Mouse (Mus musculus): ENCODE measurements around the gene OR5BS1P. TPM values are rescaled to one million over a fixed set of nuclear protein-coding genes. Genes with fewer than 3 reads are reported as not detected.
"Not testable (repeated sequence)": the region's sequence is repeated elsewhere in the genome, so short reads cannot be mapped to it uniquely, and the experiment has no call there.

OR5BS1P gene
- total and polyA plus RNA-seq, 3 experiments: not detected

DNA sequence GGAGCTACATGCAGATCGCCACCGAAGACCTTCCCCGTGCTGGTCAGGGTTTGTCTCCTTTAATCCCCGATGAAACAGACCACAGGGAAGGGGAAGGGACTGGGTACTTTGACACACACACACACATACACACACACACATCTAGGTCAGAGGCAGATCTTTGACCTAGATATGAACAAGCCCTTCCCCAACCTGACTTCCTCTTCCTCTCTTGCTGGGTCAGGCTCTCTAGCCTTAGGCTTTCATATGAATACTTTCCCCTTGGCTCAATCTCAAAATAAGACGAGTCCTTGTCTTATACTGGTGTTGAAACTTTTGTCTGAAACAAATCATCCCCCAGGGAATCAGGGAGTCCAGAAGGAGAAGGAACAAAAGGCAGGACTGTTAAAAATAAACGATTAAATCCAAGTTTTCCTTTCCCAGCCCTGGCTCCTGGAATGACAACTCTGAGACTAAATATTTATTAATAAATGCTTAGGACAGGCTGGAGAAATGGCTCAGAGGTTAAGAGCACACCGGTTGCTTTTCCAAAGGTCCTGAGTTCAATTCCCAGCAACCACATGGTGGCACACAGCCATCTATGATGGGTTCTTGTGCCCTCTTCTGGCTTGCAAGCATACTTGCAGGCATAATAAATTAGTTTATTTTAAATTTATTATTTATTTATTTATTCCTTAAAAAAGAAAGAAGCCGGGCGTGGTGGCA lies 36.7 kb downstream of the OR5BS1P start:
- DNase-seq: no peak

DNA sequence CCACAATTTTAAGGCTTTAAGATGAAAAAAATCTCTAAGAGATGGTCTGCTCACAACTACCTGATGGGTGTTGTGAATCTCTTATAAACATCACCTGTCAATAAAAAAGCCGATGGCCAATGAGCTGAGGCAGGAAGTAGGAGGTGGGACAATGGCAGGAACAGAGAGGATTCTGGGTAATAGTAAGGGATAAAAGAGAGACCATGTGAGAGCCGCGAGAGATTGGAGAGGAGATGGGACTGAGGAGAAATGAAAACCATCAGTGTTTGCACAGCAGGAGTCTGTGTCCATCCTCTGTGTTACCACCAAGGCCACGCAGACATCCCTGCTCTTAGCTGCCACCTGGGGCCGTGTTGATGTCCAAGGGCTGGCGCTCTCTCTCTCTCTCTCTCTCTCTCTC lies 37.6 kb downstream of the OR5BS1P start:
- DNase-seq: no peak

- DNase-seq: no peak
Measured at GRCm38 (mm10) chr15:98509387-98509786, 39.7 kb downstream of the OR5BS1P start.

DNA sequence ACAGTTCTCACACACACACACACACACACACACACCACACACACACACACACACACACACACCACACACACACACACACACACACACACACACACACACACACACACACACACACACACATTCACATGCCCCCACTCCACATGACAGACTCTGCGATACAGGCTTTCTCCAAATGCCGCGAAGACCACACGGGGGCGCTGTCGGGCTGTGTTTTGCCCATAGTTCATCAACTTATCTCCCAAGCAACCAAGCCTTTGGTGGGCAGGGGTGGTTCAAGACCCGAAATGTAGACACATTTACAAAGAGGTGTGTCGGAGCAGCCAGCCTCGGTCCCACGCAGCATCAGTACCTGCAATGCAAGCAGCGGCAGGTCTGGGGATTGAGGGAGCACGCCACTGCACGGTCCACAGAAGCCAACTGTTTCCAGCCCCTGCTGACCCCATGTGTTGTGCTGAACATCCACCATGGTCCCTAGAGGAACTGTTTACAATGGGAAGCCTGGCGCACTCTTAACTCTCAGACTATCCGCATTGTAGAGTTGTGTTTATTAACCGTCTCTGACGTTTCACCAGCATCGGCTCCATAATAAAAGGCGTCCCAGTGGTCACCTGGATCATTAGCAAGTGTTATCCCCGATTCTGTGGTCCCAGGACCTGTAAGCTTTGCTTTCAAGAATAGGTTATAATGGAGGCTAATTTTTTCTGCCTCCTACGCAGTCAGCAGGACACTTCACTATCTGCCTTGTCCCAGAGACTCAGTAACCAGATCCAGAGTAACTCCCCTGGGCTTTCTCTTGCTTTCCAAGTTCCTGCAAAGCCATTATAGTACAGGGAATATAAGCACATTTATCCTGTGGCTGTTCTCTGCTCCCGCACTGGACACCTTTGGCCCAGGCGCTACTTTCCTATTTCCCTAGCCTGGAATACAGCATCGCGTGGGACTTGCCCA lies 41.0 kb downstream of the OR5BS1P start:
- DNase-seq: peak; percentile 69

GRCm38 (mm10) chr15:98511386-98511928 lies 41.8 kb downstream of the OR5BS1P start:
- no peak for DNase-seq

GRCm38 (mm10) chr15:98512232-98512631 lies 42.5 kb downstream of the OR5BS1P start:
- DNase-seq: no peak

GRCm38 (mm10) chr15:98512799-98513321 lies 43.2 kb downstream of the OR5BS1P start:
- peak; percentile 68 for DNase-seq

- not testable (repeated sequence) for DNase-seq
Measured at GRCm38 (mm10) chr15:98513676-98514075, 44.0 kb downstream of the OR5BS1P start.

GRCm38 (mm10) chr15:98514146-98514545 lies 44.5 kb downstream of the OR5BS1P start:
- DNase-seq: no peak

- not testable (repeated sequence) for DNase-seq
Measured at GRCm38 (mm10) chr15:98514845-98515244, 45.1 kb downstream of the OR5BS1P start.

DNA sequence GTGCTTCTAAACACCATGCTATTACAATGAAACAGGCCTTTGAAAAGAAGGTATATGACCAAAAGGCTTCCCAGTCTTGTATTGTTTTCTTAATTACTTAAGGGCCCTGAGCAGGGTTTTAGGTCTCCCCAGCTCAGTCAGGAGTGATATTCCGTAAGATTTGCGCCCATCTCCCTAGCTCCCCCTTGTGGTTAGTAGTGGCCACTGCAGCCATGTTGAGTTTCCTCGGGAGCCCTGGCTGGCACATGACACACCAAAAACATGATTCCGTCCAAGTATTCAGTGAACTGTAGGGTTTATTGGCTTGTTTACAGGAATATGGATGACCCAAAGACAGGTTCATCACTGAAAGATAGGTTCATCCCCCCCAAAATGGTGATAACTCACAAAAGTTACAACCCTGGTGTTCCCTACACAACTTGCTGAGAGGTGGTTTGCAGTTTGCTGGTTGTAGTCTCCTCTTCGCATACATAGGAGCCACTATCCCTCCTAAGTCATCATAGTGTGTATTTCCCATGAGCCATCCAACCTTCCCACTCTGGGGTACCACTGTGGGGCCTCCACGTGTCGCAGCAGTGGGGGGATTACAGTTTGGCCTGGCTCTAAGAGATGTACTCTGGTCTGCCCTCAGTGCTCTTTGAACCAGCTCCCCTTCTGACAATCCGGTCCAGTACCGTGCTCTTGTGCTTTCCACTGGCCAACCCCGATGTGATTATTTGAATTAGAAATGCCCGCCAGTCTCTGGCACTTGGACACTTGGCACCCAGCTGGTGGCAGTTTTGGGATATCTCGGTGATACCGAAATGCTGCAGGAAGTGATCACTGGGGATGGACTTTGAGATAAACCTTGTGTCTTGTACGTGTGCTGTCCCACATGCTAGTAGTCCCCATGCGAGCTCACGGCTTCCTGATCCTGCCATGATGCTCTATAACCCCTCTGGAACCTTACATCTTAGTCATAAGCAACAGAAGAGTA lies 48.0 kb downstream of the OR5BS1P start:
- DNase-seq: peak; percentile 78

DNA sequence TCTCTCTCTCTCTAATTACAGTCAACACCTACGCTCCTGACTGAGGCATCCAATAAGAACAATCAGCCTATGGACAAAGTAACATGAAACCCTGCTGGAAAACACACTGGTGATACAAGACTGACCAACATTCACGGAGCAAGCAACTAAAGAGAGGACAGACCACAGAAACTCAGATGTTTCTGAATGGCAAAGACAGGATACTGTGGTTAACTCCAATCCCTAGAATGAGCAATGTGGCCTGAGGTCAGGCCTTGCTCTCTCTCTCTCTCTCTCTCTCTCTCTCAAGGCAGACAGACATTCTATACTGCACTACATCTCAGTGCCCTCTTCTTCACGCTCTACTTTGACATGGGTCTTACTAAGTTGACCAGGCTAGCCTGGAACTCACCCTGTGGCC lies 51.5 kb downstream of the OR5BS1P start:
- DNase-seq: no peak

DNA sequence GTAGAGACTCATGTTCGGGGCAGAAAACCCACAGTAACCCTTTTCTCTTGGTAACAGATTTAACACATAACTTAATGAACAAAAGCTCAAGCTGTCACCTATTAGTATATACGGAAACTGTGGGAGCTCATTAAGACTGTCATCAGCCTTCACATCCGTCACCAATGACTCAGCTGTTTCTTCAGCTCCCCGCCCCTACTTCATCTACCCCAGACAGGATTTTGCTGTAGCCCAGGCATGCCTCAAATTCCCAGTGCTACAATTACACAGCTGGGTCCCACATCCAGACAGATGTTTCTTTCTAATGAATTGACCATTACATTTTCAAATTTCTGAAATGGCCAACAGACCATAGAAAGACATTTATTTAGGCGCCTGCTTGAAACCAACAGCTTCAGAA lies 56.4 kb downstream of the OR5BS1P start:
- no peak for DNase-seq

DNA sequence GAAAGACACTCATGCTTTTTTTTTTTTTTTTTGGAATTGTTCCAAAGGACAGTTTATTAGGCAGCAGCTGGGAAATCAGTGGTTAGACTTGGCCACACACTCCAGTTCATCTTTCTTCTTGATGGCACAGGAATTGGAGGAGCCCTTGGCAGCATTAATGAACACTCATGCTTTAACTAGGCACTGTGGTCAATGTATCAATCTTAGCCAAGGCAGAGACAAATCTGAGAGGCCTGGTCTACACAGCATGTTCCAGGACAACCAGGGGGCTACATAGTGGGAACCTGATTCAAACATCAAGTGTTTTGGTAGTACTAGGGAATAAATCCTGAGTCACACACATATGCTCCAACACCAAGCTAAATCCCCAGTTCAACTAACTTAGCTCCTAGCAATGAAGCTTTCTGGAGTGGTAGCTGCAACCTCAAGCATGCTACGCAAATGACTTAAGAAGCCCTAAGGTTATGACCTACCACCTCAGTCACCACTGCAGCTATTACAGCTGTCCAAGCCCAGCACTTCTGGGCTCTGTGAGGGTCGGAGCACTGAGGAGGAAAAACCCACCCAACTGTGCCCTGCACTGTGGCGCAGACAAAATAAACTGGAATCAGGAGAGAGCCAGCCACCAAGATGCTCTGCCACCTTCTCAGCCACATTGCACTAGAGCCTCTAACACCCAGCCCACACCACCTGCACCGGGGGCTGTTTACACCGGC lies 57.5 kb downstream of the OR5BS1P start:
- DNase-seq: no peak

DNA sequence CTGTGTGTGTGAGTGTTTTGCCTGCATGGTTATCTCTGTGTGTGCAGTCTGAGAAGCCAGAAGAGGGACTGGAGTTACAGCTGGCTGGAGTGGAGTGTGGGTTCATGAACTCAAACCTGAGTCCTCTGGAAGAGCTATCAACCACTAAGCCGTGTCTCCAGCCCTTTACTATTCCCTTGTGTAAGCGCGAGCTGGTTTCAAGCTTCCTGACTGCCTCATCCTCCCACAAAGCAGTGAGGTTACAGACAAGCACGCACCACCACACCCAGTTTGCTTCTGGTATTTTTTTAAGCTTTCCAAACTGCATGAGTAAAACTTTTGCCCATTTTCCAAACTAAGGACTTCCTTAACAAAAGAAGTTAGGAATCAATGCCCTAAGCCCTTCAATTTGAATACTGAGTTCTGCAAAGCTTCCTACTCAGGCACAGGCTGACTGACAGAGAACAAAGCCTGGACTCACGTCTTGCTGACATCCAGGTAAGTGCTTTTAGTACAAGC lies 58.4 kb downstream of the OR5BS1P start:
- DNase-seq: no peak

Small RNAs within 50 kb of the gene (microRNA-seq; reads per million reads assigned to microRNA genes)
- 30.1 to 64.1 reads per million in 2 experiments for gene Mir1291

Other genes starting within 250 kb of the OR5BS1P start
- gene Gm44579, start 248.9 kb upstream of the OR5BS1P start, total RNA-seq (2021): not detected
- not detected in 2 replicates for gene Gm44579, start 248.9 kb upstream of the OR5BS1P start, polyA plus RNA-seq (2012; rRNA removed)
- not detected for gene Olfr287, start 248.8 kb upstream of the OR5BS1P start, total RNA-seq (2021)
- gene Olfr287, start 248.8 kb upstream of the OR5BS1P start, polyA plus RNA-seq (2012; rRNA removed): not detected in 2 replicates
- not detected for gene Olfr286, start 235.4 kb upstream of the OR5BS1P start, total RNA-seq (2021)
- gene Olfr286, start 235.4 kb upstream of the OR5BS1P start, polyA plus RNA-seq (2012; rRNA removed): not detected in 2 replicates
- gene H1fnt, start 212.6 kb upstream of the OR5BS1P start, total RNA-seq (2021): not detected
- gene H1fnt, start 212.6 kb upstream of the OR5BS1P start, polyA plus RNA-seq (2012; rRNA removed): not detected in 2 replicates
- 1 to 10 TPM; 3.2 to 3.8 TPM for gene Zfp641, start 173.7 kb upstream of the OR5BS1P start, total RNA-seq (2021)
- 2.3 and 2.5 TPM in 2 replicates for gene Zfp641, start 173.7 kb upstream of the OR5BS1P start, polyA plus RNA-seq (2012; rRNA removed)
- gene Olfr285, start 152.5 kb upstream of the OR5BS1P start, total RNA-seq (2021): not detected
- not detected in 2 replicates for gene Olfr285, start 152.5 kb upstream of the OR5BS1P start, polyA plus RNA-seq (2012; rRNA removed)
- not detected for gene Olfr284, start 128.9 kb upstream of the OR5BS1P start, total RNA-seq (2021)
- gene Olfr284, start 128.9 kb upstream of the OR5BS1P start, polyA plus RNA-seq (2012; rRNA removed): not detected in 2 replicates
- gene Olfr283, start 89.0 kb upstream of the OR5BS1P start, total RNA-seq (2021): not detected
- not detected in 2 replicates for gene Olfr283, start 89.0 kb upstream of the OR5BS1P start, polyA plus RNA-seq (2012; rRNA removed)
- gene Olfr282, start 38.7 kb upstream of the OR5BS1P start, total RNA-seq (2021): not detected
- gene Olfr282, start 38.7 kb upstream of the OR5BS1P start, polyA plus RNA-seq (2012; rRNA removed): not detected in 2 replicates
- gene Olfr281, start 17.3 kb upstream of the OR5BS1P start, total RNA-seq (2021): not detected
- not detected in 2 replicates for gene Olfr281, start 17.3 kb upstream of the OR5BS1P start, polyA plus RNA-seq (2012; rRNA removed)
- not detected for gene Lalba, start 12.8 kb downstream of the OR5BS1P start, total RNA-seq (2021)
- not detected in 2 replicates for gene Lalba, start 12.8 kb downstream of the OR5BS1P start, polyA plus RNA-seq (2012; rRNA removed)
- gene Olfr279, start 22.5 kb downstream of the OR5BS1P start, total RNA-seq (2021): not detected
- gene Olfr279, start 22.5 kb downstream of the OR5BS1P start, polyA plus RNA-seq (2012; rRNA removed): not detected in 2 replicates
- 10 to 100 TPM; 70.7 to 99.0 TPM for gene Kansl2, start 64.4 kb downstream of the OR5BS1P start, total RNA-seq (2021)
- 44.6 and 49.5 TPM in 2 replicates for gene Kansl2, start 64.4 kb downstream of the OR5BS1P start, polyA plus RNA-seq (2012; rRNA removed)
- 10 to 100 TPM; 42.2 to 66.4 TPM for gene Ccnt1, start 101.0 kb downstream of the OR5BS1P start, total RNA-seq (2021)
- gene Ccnt1, start 101.0 kb downstream of the OR5BS1P start, polyA plus RNA-seq (2012; rRNA removed): 3.9 and 5.8 TPM in 2 replicates
- under 1 TPM; 0.58 to 0.59 TPM for gene 4930415O20Rik, start 101.1 kb downstream of the OR5BS1P start, total RNA-seq (2021)
- gene 4930415O20Rik, start 101.1 kb downstream of the OR5BS1P start, polyA plus RNA-seq (2012; rRNA removed): 0.22 TPM in 1 of 2 replicates, not detected in the other
- gene Adcy6, start 140.2 kb downstream of the OR5BS1P start, total RNA-seq (2021): 10 to 100 TPM; 35.5 to 67.1 TPM
- 44.6 and 49.2 TPM in 2 replicates for gene Adcy6, start 140.2 kb downstream of the OR5BS1P start, polyA plus RNA-seq (2012; rRNA removed)
- 10 to 100 TPM; 12.8 to 17.7 TPM for gene Cacnb3, start 160.9 kb downstream of the OR5BS1P start, total RNA-seq (2021)
- gene Cacnb3, start 160.9 kb downstream of the OR5BS1P start, polyA plus RNA-seq (2012; rRNA removed): 25.9 and 31.1 TPM in 2 replicates
- gene Ddx23, start 193.0 kb downstream of the OR5BS1P start, total RNA-seq (2021): 10 to 100 TPM; 65.5 to 84.6 TPM
- 25.6 and 27.7 TPM in 2 replicates for gene Ddx23, start 193.0 kb downstream of the OR5BS1P start, polyA plus RNA-seq (2012; rRNA removed)
- 1 to 10 TPM; 3.9 to 4.0 TPM for gene Rnd1, start 207.6 kb downstream of the OR5BS1P start, total RNA-seq (2021)
- gene Rnd1, start 207.6 kb downstream of the OR5BS1P start, polyA plus RNA-seq (2012; rRNA removed): 1.4 and 3.0 TPM in 2 replicates
- under 1 TPM; 0.32 to 0.62 TPM for gene Ccdc65, start 238.3 kb downstream of the OR5BS1P start, total RNA-seq (2021)
- gene Ccdc65, start 238.3 kb downstream of the OR5BS1P start, polyA plus RNA-seq (2012; rRNA removed): 0.11 and 0.23 TPM in 2 replicates